Mouse (Mus musculus) MEL (cell line): ENCODE data around the gene Ahrr. TPM values are rescaled to one million over a fixed set of nuclear protein-coding genes. Genes with fewer than 3 reads are reported as not detected.
A peak's percentile ranks its signal among the peaks of the same experiment; 100 is the strongest.

ENCODE experiments used
- DNase-seq: peaks from one replicate; pipeline ENCODE4 v3.0.0; 2011; ENCODE audit warnings: low read depth, low spot score
- H3K27ac ChIP-seq: 2 replicates; pipeline ENCODE4 v1.5.1; 2012; ENCODE audit warnings: low read depth, mild to moderate bottlenecking, control low read depth, low read length, moderate library complexity; ENCODE audit not compliant: control insufficient read depth
- H3K27me3 ChIP-seq, 2 experiments: fragments of 150-350 bp in 1 of 2; sonication (generic) in 1 of 2; 2 replicates each; pipeline ENCODE4 v1.6.1; 2012; ENCODE audit warnings: low read length in 2 of 2, mild to moderate bottlenecking in 2 of 2, improper control_type of control experiment in 1 of 2, moderate library complexity in 1 of 2; ENCODE audit not compliant: insufficient read depth in 2 of 2, control insufficient read depth in 1 of 2
- H3K36me3 ChIP-seq, 2 experiments: 2 replicates each; pipeline ENCODE4 v1.6.1; 2012 to 2014; ENCODE audit warnings: low read length in 2 of 2, improper control_type of control experiment in 1 of 2, inconsistent platforms in 1 of 2, mild to moderate bottlenecking in 1 of 2; ENCODE audit not compliant: insufficient read depth in 2 of 2, control insufficient read depth in 1 of 2
- H3K4me1 ChIP-seq, 2 experiments: fragments of 150-350 bp in 1 of 2; sonication (generic) in 1 of 2; 2 replicates each; pipeline ENCODE4 v1.6.1; 2012; ENCODE audit warnings: low read length in 2 of 2, improper control_type of control experiment in 1 of 2, mild to moderate bottlenecking in 1 of 2; ENCODE audit not compliant: insufficient read depth in 2 of 2, control insufficient read depth in 1 of 2
- H3K4me3 ChIP-seq, 2 experiments: fragments of 150-350 bp in 1 of 2; sonication (generic) in 1 of 2; 2 replicates each; pipeline ENCODE4 v1.5.1; 2012; ENCODE audit warnings: low read depth in 2 of 2, low read length in 2 of 2, mild to moderate bottlenecking in 2 of 2, moderate library complexity in 2 of 2, control low read depth in 1 of 2, improper control_type of control experiment in 1 of 2; ENCODE audit not compliant: control insufficient read depth in 1 of 2, insufficient read depth in 1 of 2
- H3K79me2 ChIP-seq: 2 replicates; pipeline ENCODE4 v1.6.1; 2012; ENCODE audit warnings: mild to moderate bottlenecking, low read length, moderate library complexity; ENCODE audit not compliant: control insufficient read depth, poor library complexity, insufficient read depth
- H3K9ac ChIP-seq: 2 replicates; pipeline ENCODE4 v1.6.1; 2012; ENCODE audit warnings: low read depth, mild to moderate bottlenecking, control low read depth, low read length, moderate library complexity; ENCODE audit not compliant: control insufficient read depth, poor library complexity, severe bottlenecking
- H3K9me3 ChIP-seq: fragments of 150-350 bp; sonication (generic); replicated peaks from 2 replicates; pipeline ENCODE4 v1.6.1; 2012; ENCODE audit warnings: mild to moderate bottlenecking, low read length, improper control_type of control experiment, moderate library complexity; ENCODE audit not compliant: insufficient read depth
- CTCF ChIP-seq, 3 experiments: IDR thresholded peaks in 2 of 3; conservative IDR thresholded peaks in 1 of 3; 2 replicates each; pipeline ENCODE4 v1.5.1; 2011 to 2012; ENCODE audit warnings: low read length in 3 of 3, low read depth in 2 of 3, mild to moderate bottlenecking in 2 of 3, improper control_type of control experiment in 1 of 3, inconsistent platforms in 1 of 3, mixed read lengths in 1 of 3, moderate library complexity in 1 of 3; ENCODE audit not compliant: control insufficient read depth in 1 of 3, insufficient read depth in 1 of 3, poor library complexity in 1 of 3, severe bottlenecking in 1 of 3
- EP300 ChIP-seq, 2 experiments: IDR thresholded peaks; 2 replicates each; pipeline ENCODE4 v1.6.1; 2011; ENCODE audit warnings: improper control_type of control experiment in 2 of 2, low read length in 2 of 2, low read depth in 1 of 2, mild to moderate bottlenecking in 1 of 2
- MAFK ChIP-seq: IDR thresholded peaks from 2 replicates; pipeline ENCODE4 v1.6.1; 2011; ENCODE audit warnings: low read depth, mild to moderate bottlenecking, low read length, improper control_type of control experiment, borderline replicate concordance
- MAZ ChIP-seq: IDR thresholded peaks from 2 replicates; pipeline ENCODE4 v1.6.1; 2012; ENCODE audit warnings: low read depth, mild to moderate bottlenecking, inconsistent platforms, low read length, improper control_type of control experiment
- MXI1 ChIP-seq: IDR thresholded peaks from 2 replicates; pipeline ENCODE4 v1.6.1; 2011; ENCODE audit warnings: mild to moderate bottlenecking, low read depth, low read length, improper control_type of control experiment
- NELFE ChIP-seq: IDR thresholded peaks from 2 replicates; pipeline ENCODE4 v1.6.1; 2011; ENCODE audit warnings: low read depth, low read length, improper control_type of control experiment
- NRF1 ChIP-seq: IDR thresholded peaks from 2 replicates; pipeline ENCODE4 v1.6.1; 2014; ENCODE audit warnings: low read depth, mild to moderate bottlenecking, inconsistent platforms, low read length, improper control_type of control experiment, moderate library complexity; ENCODE audit not compliant: poor library complexity, insufficient read depth, severe bottlenecking
- POLR2AphosphoS5 ChIP-seq: IDR thresholded peaks from 2 replicates; pipeline ENCODE4 v1.6.1; 2012; ENCODE audit warnings: low read depth, borderline replicate concordance, mild to moderate bottlenecking, inconsistent platforms, low read length, moderate library complexity, mixed read lengths
- RCOR1 ChIP-seq: IDR thresholded peaks from 2 replicates; pipeline ENCODE4 v1.6.1; 2012; ENCODE audit warnings: low read depth, mild to moderate bottlenecking, inconsistent platforms, low read length, improper control_type of control experiment
- SMC3 ChIP-seq: IDR thresholded peaks from 2 replicates; pipeline ENCODE4 v1.6.1; 2011; ENCODE audit warnings: low read depth, low read length, improper control_type of control experiment
- USF1 ChIP-seq: IDR thresholded peaks from 2 replicates; pipeline ENCODE4 v1.6.1; 2014; ENCODE audit warnings: low read depth, mild to moderate bottlenecking, inconsistent platforms, low read length, improper control_type of control experiment, moderate library complexity
- ZC3H11A ChIP-seq: IDR thresholded peaks from 2 replicates; pipeline ENCODE4 v1.6.1; 2012; ENCODE audit warnings: low read depth, mild to moderate bottlenecking, inconsistent platforms, low read length, improper control_type of control experiment
- ZMIZ1 ChIP-seq: IDR thresholded peaks from 2 replicates; pipeline ENCODE4 v1.6.1; 2012; ENCODE audit warnings: low read depth, mild to moderate bottlenecking, inconsistent platforms, low read length, improper control_type of control experiment, moderate library complexity
- polyA plus RNA-seq, 2 experiments: library from polyadenylated mRNA; stranded (reverse) in 1 of 2; unstranded in 1 of 2; fragments of >175 nt in 1 of 2; fragments of >200 nt in 1 of 2; gene quantifications; 2 replicates each; pipeline versions ENCODE4 v1.2.1 to v1.2.4; 2012; ENCODE audit warnings: low replicate concordance in 2 of 2, low read depth in 1 of 2; ENCODE audit not compliant: insufficient read length in 2 of 2, insufficient read depth in 1 of 2, missing spikeins in 1 of 2
- total RNA-seq: library from RNA; depleted of rRNA; stranded (reverse); fragments of 300-350 nt; gene quantifications from 2 replicates; pipeline ENCODE4 v1.2.3, GENCODE M21; 2012

Ahrr gene
- total and polyA plus RNA-seq, 3 experiments, result 0.01 TPM; not detected in 2

DNA sequence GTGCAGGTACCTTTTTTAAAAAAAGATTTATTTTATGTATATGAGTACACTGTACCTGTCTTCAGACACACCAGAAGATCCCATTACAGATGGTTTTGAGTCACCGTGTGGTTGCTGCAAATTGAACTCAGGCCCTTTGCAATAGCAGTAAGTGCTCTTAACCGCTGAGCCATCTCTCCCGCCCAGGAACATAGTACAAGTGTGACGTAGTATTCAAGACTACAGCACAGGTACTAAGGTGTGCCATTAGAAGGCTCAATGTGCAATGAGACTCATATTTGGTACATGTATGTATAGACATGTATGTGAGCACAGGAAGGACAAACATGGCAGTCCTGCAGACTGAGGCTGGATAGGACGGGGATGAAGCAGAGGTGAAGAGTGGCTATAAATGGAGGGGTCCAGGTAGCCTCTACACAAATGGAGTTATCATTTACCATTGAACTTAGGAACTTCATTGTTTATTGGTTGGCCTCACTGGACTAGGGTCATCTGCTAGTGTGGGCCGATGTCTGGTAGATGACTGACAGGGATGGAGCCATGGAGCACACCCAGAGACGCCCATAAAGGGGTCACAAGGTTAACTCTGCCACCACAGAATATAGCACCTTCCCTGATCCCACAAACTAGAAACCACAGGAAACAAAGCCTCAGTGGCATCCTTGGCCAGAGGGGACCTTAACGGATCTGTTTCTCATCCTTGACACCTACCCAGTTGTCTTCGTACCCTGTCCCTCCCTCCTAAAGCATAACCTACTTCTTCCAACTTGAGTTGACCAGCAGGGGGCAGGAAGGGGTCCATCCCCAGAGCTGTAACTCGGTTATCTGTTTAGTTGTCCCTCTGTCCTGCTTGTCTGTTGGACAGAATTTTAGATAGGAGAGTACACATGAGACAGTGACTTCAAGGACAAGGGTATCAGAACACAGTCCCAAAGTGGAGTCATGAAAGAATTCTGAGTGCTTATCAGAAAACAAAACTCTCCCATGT, 10.2 kb upstream of the Ahrr start:
- no peak overlapping the region for H3K27ac ChIP-seq
- DNase-seq, result peak; percentile 36
- H3K4me3 ChIP-seq, result no peak overlapping the region
- no peaks in the 10 kb centered on the region for H3K27me3 ChIP-seq
- no peaks in the 10 kb centered on the region for H3K4me1 ChIP-seq
- no peaks in the 10 kb centered on the region for H3K9me3 ChIP-seq
- H3K9ac ChIP-seq, result no peak overlapping the region
- TF ChIP-seq CTCF (IDR thresholded peaks at IDR 0.05 in 2 of 3, conservative IDR thresholded peaks at IDR 0.05 in 1 of 3; ENCODE audit: control insufficient read depth in 1 of 3, insufficient read depth in 1 of 3, low read depth in 2 of 3, low read length in 3 of 3, poor library complexity in 1 of 3, severe bottlenecking in 1 of 3) (peak; percentile 41 to 48 (median 48); a peak in 5 of 6 replicates), ZC3H11A (no peak), MXI1 (no peak), NRF1 (no peak), NELFE (no peak), SMC3 (peak; percentile 40), RCOR1 (no peak)
- H3K79me2 ChIP-seq, result no peaks in the 10 kb centered on the region
- H3K36me3 ChIP-seq, result peaks cover 0 to 7% of the 10 kb centered on the region in 2 experiments; a peak in 2 of 4 replicates

DNA sequence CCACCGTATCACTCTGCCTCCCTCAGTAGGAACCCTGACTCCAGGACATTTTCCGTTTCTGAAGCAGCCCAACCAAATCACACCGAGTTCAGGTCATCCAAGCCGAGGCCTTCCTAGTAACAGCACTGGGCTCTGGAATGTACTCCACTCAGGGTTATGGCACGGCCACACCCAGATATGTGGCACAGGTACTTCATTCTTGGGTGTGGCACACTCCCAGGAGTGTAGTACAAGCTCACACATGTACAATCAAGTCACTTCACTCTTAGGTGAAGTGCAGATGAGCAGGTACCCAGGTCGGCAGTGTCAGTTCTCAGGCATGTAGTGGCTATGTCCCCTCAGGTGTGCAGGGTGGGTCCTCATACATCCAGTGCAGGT, 9.5 kb upstream of the Ahrr start:
- H3K27me3 ChIP-seq, result no peaks in the 10 kb centered on the region
- TF ChIP-seq EP300 (IDR thresholded peaks at IDR 0.05; ENCODE audit: low read depth in 1 of 2, low read length in 2 of 2) (no peak), USF1 (no peak), MAZ (no peak), POLR2AphosphoS5 (peak; percentile 13; the same call in 1 of the 2 replicates), MAFK (no peak), ZMIZ1 (no peak)
- peaks cover 0 to 7% of the 10 kb centered on the region in 2 experiments; a peak in 2 of 4 replicates for H3K36me3 ChIP-seq
- no peak overlapping the region for H3K9ac ChIP-seq
- H3K4me3 ChIP-seq, result no peak overlapping the region
- H3K27ac ChIP-seq, result no peak overlapping the region
- DNase-seq, result no peak
- H3K79me2 ChIP-seq, result no peaks in the 10 kb centered on the region
- no peaks in the 10 kb centered on the region for H3K9me3 ChIP-seq
- no peaks in the 10 kb centered on the region for H3K4me1 ChIP-seq
